Mouse (Mus musculus) thymus, postnatal 14 days (tissue): ENCODE measurements around the gene Lin54.

Experiments
- DNase-seq: peaks from one replicate; pipeline ENCODE4 v3.0.0; 2021

The Lin54 gene

GRCm38 (mm10) chr5:100500458-100500961 lies at the start of gene Lin54:
Gene Lin54, minus strand, starts transcription at chr5:100500639.
- DNase-seq, result peak; percentile 93

- DNase-seq, result no peak
Observed at GRCm38 (mm10) chr5:100550151-100550550, 49.7 kb upstream of the Lin54 start.

GRCm38 (mm10) chr5:100549311-100549710 lies 48.9 kb upstream of the Lin54 start:
- no peak for DNase-seq

- no peak for DNase-seq
Observed at GRCm38 (mm10) chr5:100548236-100548635, 47.8 kb upstream of the Lin54 start.

- no peak for DNase-seq
Observed at GRCm38 (mm10) chr5:100546294-100547080, 46.0 kb upstream of the Lin54 start.

GRCm38 (mm10) chr5:100536638-100537037 lies 36.2 kb upstream of the Lin54 start:
- peak; percentile 45 for DNase-seq

GRCm38 (mm10) chr5:100535826-100536225 lies 35.4 kb upstream of the Lin54 start:
- DNase-seq, result no peak

GRCm38 (mm10) chr5:100526164-100526563 lies 25.7 kb upstream of the Lin54 start:
- DNase-seq, result peak; percentile 59

- no peak for DNase-seq
Observed at GRCm38 (mm10) chr5:100525620-100526019, 25.2 kb upstream of the Lin54 start.

- no peak for DNase-seq
Observed at GRCm38 (mm10) chr5:100524921-100525320, 24.5 kb upstream of the Lin54 start.

- no peak for DNase-seq
Observed at GRCm38 (mm10) chr5:100523331-100523730, 22.9 kb upstream of the Lin54 start.

GRCm38 (mm10) chr5:100520223-100520622 lies 19.8 kb upstream of the Lin54 start:
- DNase-seq, result no peak

GRCm38 (mm10) chr5:100519027-100519411 lies 18.6 kb upstream of the Lin54 start:
- DNase-seq, result no peak

- peak; percentile 97 for DNase-seq
Observed at GRCm38 (mm10) chr5:100518049-100519026, 17.9 kb upstream of the Lin54 start, which contains the start of gene Cops4. Gene Cops4, plus strand, starts transcription at chr5:100518309.

GRCm38 (mm10) chr5:100512576-100512975 lies 12.1 kb upstream of the Lin54 start:
- no peak for DNase-seq

GRCm38 (mm10) chr5:100509247-100509646 lies 8.8 kb upstream of the Lin54 start:
- peak; percentile 16 for DNase-seq

GRCm38 (mm10) chr5:100501267-100501666 lies 828 bp upstream of the Lin54 start:
- DNase-seq, result no peak

- DNase-seq, result peak; percentile 67
Observed at GRCm38 (mm10) chr5:100499831-100500304, 571 bp downstream of the Lin54 start.

GRCm38 (mm10) chr5:100499243-100499642 lies 1.2 kb downstream of the Lin54 start:
- no peak for DNase-seq

GRCm38 (mm10) chr5:100498436-100499180 lies 1.8 kb downstream of the Lin54 start:
- peak; percentile 91 for DNase-seq

- DNase-seq, result no peak
Observed at GRCm38 (mm10) chr5:100491704-100492103, 8.7 kb downstream of the Lin54 start.

- DNase-seq, result no peak
Observed at GRCm38 (mm10) chr5:100489340-100489739, 11.1 kb downstream of the Lin54 start.
